Mouse (Mus musculus) embryonic facial prominence, embryonic 11.5 days (tissue): ENCODE measurements at regions not wholly inside any gene's neighbourhood (a gene's known extent, or its start where the extent isn't known, plus 50 kb on each side); places are given as distances from the start of the nearest gene placed in this dataset.
A peak's percentile ranks its signal among the peaks of the same experiment; 100 is the strongest.
"Not testable (repeated sequence)": the region's sequence is repeated elsewhere in the genome, so short reads cannot be mapped to it uniquely, and the experiment has no call there.

Source experiments
- ATAC-seq: fragments of 200-750 bp; cut with Nextera tagmentation; replicated peaks from 2 replicates; pipeline ENCODE4 v1.8.0; 2017; ENCODE audit warnings: low read depth; ENCODE audit not compliant: insufficient number of reproducible peaks, low FRiP score, low TSS enrichment
- DNase-seq: peaks from one replicate; pipeline ENCODE4 v3.0.0-alpha.2; 2015; ENCODE audit warnings: low spot score
- H3K27ac ChIP-seq: fragments of 300-500 bp; sonication (generic); replicated peaks from 2 replicates; pipeline ENCODE4 v1.5.1; 2014; ENCODE audit warnings: mild to moderate bottlenecking, low read depth, low read length, control low read depth
- H3K27me3 ChIP-seq: fragments of 300-500 bp; sonication (generic); 2 replicates; pipeline ENCODE4 v1.6.1; 2014; ENCODE audit warnings: mild to moderate bottlenecking, low read length, moderate library complexity, mixed read lengths; ENCODE audit not compliant: control insufficient read depth, insufficient read depth
- H3K36me3 ChIP-seq: fragments of 300-500 bp; sonication (generic); replicated peaks from 2 replicates; pipeline ENCODE4 v1.6.1; 2014; ENCODE audit warnings: low read depth, mild to moderate bottlenecking, low read length, moderate library complexity, mixed read lengths; ENCODE audit not compliant: control insufficient read depth, insufficient read depth
- H3K4me1 ChIP-seq: fragments of 300-500 bp; sonication (generic); 2 replicates; pipeline ENCODE4 v1.6.1; 2014; ENCODE audit warnings: low read length, mixed read lengths; ENCODE audit not compliant: control insufficient read depth, insufficient read depth
- H3K4me2 ChIP-seq: fragments of 300-500 bp; sonication (generic); 2 replicates; pipeline ENCODE4 v1.6.1; 2014; ENCODE audit warnings: low read depth, mild to moderate bottlenecking, control low read depth, low read length, moderate library complexity
- H3K4me3 ChIP-seq: fragments of 300-500 bp; sonication (generic); 2 replicates; pipeline ENCODE4 v1.5.1; 2014; ENCODE audit warnings: low read depth, low read length, control low read depth
- H3K9ac ChIP-seq: fragments of 300-500 bp; sonication (generic); replicated peaks from 2 replicates; pipeline ENCODE4 v1.6.1; 2014; ENCODE audit warnings: mild to moderate bottlenecking, control low read depth, low read length
- H3K9me3 ChIP-seq: fragments of 300-500 bp; sonication (generic); replicated peaks from 2 replicates; pipeline ENCODE4 v1.6.1; 2016; ENCODE audit warnings: mild to moderate bottlenecking, low read length, inconsistent platforms, mixed read lengths; ENCODE audit not compliant: control insufficient read depth
- WGBS: fragments of 180-500 bp; shearing (Covaris S2); extraction: QIAGEN DNeasy Blood & Tissue Kit; methylation state at CpG from one replicate; pipeline ENCODE4 v1.1.7; 2014; 5-methylcytosine and 5-hydroxymethylcytosine counted together

DNA sequence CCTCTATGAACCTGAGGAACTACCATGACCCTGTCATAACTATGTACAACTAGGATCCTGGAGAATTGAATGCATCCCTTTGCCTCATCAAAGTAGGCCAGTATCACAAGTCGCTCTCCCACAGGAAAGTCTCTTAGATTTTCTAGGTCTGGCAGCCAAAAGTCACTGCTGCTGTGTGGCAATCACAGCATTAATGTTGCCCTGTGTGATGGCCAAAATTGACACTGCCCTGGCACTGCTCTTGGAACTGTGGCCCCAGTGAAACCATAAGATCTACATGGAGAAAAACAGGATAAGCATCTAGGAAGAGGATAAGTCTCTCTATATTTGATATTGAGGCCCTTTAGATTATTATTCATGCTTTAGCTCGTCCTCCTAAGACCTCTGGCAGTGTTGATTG is 465.7 kb downstream of the Adam6a start:
- no peak for ATAC-seq
- WGBS, result 55% methylated on average over 2 of the region's 2 CpGs
- H3K4me1 ChIP-seq, result no peaks in the 10 kb centered on the region

DNA sequence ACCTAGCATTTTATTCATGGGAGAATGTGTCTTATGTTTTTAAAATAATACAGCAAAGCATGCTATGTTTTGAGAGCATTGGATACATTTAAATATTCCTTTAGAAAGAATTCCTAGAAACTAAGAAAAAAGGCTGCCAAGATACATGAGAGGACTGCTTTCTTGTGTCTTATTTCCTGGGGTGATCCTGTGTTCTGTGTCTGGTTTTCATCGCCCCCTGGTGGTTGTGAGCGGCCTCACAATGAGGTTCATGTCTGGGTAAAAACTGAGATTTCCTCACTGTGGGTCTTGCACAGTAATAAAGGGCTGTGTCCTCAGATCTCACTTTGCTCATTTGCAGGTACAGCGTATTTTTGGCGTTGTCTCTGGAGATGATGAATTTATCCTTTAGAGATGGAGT is 469.2 kb downstream of the Adam6a start:
- DNase-seq, result peak; percentile 7
- H3K9me3 ChIP-seq, H3K4me3 ChIP-seq, H3K4me2 ChIP-seq, H3K27me3 ChIP-seq, H3K27ac ChIP-seq, H3K36me3 ChIP-seq, H3K9ac ChIP-seq, H3K4me1 ChIP-seq, ATAC-seq: not testable (repeated sequence)
- 31% methylated on average over 4 of the region's 4 CpGs for WGBS

More for the DNA sequence above, 465.7 kb downstream of the Adam6a start:
- Histone ChIP-seq H3K27me3 (no peaks in the 10 kb centered on the region), H3K36me3 (no peaks in the 10 kb centered on the region), H3K9me3 (no peaks in the 10 kb centered on the region), H3K4me3 (no peak overlapping the region), H3K27ac (no peak overlapping the region), H3K9ac (no peak overlapping the region), H3K4me2 (no peak overlapping the region)
- no peak for DNase-seq

DNA sequence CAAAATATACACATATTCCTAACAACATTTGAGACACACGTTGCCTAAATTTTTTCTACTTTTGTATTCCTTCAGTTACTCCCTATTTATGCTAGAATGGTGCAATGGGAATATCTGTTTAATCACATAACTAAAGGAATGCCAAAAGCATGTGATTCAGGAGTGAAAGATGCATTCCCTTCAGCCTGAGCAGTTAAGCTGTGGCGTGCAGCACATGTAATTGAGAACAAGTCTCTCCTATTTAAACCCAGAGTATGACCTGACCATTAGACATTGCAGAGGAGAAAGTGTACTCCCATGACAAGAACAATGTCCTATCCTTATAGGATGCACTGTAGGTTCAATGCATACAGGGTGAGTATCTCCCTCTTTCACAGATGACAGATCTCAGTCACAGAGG is 493.3 kb downstream of the Adam6a start:
- ATAC-seq, H3K9ac ChIP-seq, H3K27ac ChIP-seq, H3K4me3 ChIP-seq, H3K27me3 ChIP-seq, H3K9me3 ChIP-seq, H3K36me3 ChIP-seq, H3K4me1 ChIP-seq, DNase-seq, H3K4me2 ChIP-seq: not testable (repeated sequence)
- 72% methylated on average over 2 of the region's 2 CpGs for WGBS

DNA sequence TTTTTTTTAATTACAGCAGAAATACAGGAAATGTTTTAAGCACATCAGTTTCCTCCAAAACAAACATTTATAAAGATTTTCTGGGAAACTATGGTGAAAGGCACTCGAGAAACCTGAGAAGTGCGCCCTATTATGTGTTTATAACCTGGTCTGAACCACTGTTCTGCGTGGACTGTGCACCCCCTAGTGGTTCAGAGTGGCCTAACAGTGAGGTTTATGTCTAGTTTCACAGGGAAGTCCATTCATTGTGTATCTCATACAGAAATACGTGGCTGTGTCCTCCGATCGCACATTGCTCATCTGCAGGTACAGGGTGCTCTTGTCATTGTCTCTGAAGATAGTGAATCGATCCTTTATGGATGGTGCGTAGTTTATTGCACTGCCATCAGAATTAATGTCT is 504.3 kb downstream of the Adam6a start:
- not testable (repeated sequence) for H3K27me3 ChIP-seq, H3K36me3 ChIP-seq, H3K4me3 ChIP-seq, H3K4me2 ChIP-seq, H3K9ac ChIP-seq, H3K27ac ChIP-seq, ATAC-seq, H3K9me3 ChIP-seq, H3K4me1 ChIP-seq
- peak; percentile 1 for DNase-seq
- WGBS, result 64% methylated on average over 8 of the region's 8 CpGs

DNA sequence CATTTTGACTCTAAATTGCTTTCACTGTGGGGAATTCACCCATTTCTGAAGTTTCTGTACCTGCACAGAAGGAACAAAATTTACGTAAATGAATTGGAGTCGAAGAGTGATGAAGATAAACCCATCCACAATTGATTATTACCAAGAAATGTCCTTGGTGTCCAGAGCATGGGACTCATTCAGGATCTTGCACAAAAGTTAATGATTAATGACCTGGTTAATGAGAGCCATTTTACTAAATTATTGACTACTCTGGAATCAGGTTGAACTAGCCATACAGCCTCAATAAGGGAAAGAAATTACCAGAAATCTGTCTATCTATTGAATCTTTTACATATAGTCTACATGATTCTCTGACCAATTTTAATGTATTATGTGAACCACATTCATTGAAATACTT is 509.6 kb downstream of the Adam6a start:
- H3K4me3 ChIP-seq, result no peak overlapping the region
- no peak overlapping the region for H3K27ac ChIP-seq
- ATAC-seq (no peak), DNase-seq (no peak)
- H3K9me3 ChIP-seq, result no peaks in the 10 kb centered on the region
- 94% methylated on average over 2 of the region's 2 CpGs for WGBS
- H3K4me1 ChIP-seq, result no peaks in the 10 kb centered on the region
- H3K4me2 ChIP-seq, result no peak overlapping the region
- H3K9ac ChIP-seq, result no peak overlapping the region
- H3K36me3 ChIP-seq, result no peaks in the 10 kb centered on the region
- H3K27me3 ChIP-seq, result no peaks in the 10 kb centered on the region

DNA sequence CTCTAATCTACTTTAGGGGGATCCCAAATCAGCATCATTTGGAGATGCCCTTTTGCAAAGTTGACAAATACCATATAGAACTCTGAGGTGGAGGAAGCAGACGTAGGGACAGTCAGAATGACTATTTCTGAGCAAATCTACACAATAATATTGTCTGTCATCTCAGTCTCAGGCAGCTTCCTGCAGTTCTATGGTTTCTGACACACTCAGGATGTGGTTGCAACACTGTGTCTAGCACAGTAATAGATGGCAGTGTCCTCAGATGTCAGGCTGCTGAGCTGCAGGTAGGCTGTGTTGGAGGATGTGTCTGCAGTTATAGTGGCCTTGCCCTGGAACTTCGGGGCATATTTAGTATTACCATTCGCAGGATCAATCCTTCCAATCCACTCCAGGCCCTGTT is 515.9 kb downstream of the Adam6a start:
- Histone ChIP-seq H3K9me3 (no peaks in the 10 kb centered on the region), H3K4me3 (no peak overlapping the region), H3K27me3 (no peaks in the 10 kb centered on the region), H3K27ac (no peak overlapping the region), H3K4me1 (no peaks in the 10 kb centered on the region), H3K9ac (no peak overlapping the region), H3K4me2 (no peak overlapping the region), H3K36me3 (no peaks in the 10 kb centered on the region)
- ATAC-seq, result no peak
- 78% methylated on average over 3 of the region's 3 CpGs for WGBS
- no peak for DNase-seq

DNA sequence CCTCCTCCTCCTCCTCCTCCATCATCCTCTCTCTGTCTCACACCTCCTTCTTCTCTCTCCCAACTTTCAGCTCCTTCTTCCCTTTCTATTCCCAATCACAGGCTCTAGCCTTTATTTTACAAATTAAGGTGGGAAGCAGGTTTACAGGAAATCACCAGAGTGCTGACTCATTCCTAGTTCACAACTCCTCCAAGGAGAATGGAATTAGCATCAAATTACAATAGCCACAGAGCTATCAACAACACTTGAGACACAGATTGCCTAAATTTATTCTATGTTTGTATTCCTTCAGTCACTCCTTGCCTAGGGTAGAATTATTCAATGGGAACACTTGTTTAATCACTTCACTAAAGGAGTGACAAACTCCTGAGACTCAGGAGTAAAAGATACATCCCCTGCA is 523.5 kb downstream of the Adam6a start:
- H3K36me3 ChIP-seq, result no peaks in the 10 kb centered on the region
- H3K4me2 ChIP-seq, result no peak overlapping the region
- no peaks in the 10 kb centered on the region; the same call in 1 of the 2 replicates for H3K9me3 ChIP-seq
- H3K27ac ChIP-seq, result no peak overlapping the region
- H3K9ac ChIP-seq, result no peak overlapping the region
- H3K4me1 ChIP-seq, result no peaks in the 10 kb centered on the region
- DNase-seq (no peak), ATAC-seq (no peak)
- H3K4me3 ChIP-seq, result no peak overlapping the region
- H3K27me3 ChIP-seq, result no peaks in the 10 kb centered on the region

DNA sequence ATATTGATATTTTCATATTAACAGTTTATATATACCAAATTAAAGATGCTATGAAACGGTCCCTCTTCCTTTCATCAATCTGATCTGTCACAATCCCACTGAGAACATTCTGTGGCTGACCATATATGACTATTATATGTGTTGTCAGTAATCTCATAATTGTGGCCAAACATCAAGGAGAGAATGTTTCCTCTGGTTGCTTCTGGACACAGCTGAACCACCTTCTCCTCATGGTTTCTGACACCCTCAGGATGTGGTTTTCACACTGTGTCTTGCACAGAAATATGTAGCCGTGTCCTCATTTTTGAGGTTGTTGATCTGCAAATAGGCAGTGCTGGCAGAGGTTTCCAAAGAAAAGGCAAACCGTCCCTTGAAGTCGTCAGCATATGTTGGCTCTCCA is 565.0 kb downstream of the Adam6a start:
- ATAC-seq, H3K9ac ChIP-seq, H3K4me1 ChIP-seq, H3K4me2 ChIP-seq, H3K4me3 ChIP-seq, DNase-seq, H3K9me3 ChIP-seq, H3K27ac ChIP-seq, H3K36me3 ChIP-seq, H3K27me3 ChIP-seq: not testable (repeated sequence)
- 87% methylated on average over 4 of the region's 4 CpGs for WGBS

DNA sequence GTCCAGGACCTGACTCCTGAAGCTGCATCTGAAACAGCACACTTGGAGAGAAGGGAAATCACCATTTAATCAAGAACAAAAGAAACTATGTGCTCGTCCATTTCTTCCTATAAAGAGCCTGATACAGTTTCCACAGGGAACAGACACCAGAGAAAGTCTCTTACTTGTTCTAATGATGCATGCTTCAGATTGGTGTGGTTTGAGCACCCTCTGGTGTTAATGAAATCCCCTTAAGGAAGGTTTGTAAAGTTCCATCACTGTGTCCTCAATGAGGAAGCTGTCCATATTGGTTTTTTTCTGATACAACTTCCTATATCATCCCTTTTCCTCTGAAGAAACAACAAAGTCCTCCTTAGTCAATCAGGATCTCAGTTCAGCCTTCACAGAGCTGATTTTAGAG is 591.2 kb downstream of the Adam6a start:
- H3K9me3 ChIP-seq, result no peaks in the 10 kb centered on the region
- no peaks in the 10 kb centered on the region for H3K27me3 ChIP-seq
- no peak overlapping the region for H3K9ac ChIP-seq
- 67% methylated on average over 1 of the region's 1 CpGs for WGBS
- H3K4me2 ChIP-seq, result no peak overlapping the region
- H3K4me1 ChIP-seq, result no peaks in the 10 kb centered on the region
- no peaks in the 10 kb centered on the region for H3K36me3 ChIP-seq
- H3K4me3 ChIP-seq, result no peak overlapping the region
- H3K27ac ChIP-seq, result no peak overlapping the region
- ATAC-seq (no peak), DNase-seq (no peak)
